Mouse (Mus musculus) G1E (cell line): Measurements from ENCODE around the gene Olfr963. TPM values are rescaled to one million over a fixed set of nuclear protein-coding genes. Genes with fewer than 3 reads are reported as not detected.

Experiments used
- ATAC-seq: 2 replicates; pipeline ENCODE4 v1.8.0; 2016; ENCODE audit warnings: mild to moderate bottlenecking; ENCODE audit not compliant: insufficient number of reproducible peaks, poor library complexity, low FRiP score, severe bottlenecking; ENCODE audit errors: extremely low read depth
- DNase-seq: peaks from one replicate; pipeline ENCODE4 v3.0.0; 2012; ENCODE audit warnings: low spot score
- H3K27me3 ChIP-seq: 2 replicates; pipeline ENCODE4 v1.6.1; 2012; ENCODE audit warnings: mild to moderate bottlenecking, low read length, inconsistent platforms; ENCODE audit not compliant: insufficient read depth
- H3K36me3 ChIP-seq: replicated peaks from 2 replicates; pipeline ENCODE3; 2012; ENCODE audit warnings: mild to moderate bottlenecking, inconsistent platforms
- H3K4me1 ChIP-seq: 2 replicates; pipeline ENCODE4 v1.6.1; 2012; ENCODE audit warnings: low read depth, low read length, inconsistent platforms, mixed read lengths; ENCODE audit not compliant: insufficient read depth
- H3K4me3 ChIP-seq: 2 replicates; pipeline ENCODE4 v1.5.1; 2012; ENCODE audit warnings: low read depth, mild to moderate bottlenecking, inconsistent platforms, low read length, moderate library complexity, mixed read lengths
- H3K9me3 ChIP-seq: replicated peaks from 2 replicates; pipeline ENCODE4 v1.6.1; 2012; ENCODE audit warnings: inconsistent platforms
- CTCF ChIP-seq: IDR thresholded peaks from 2 replicates; pipeline ENCODE4 v1.5.1; 2012; ENCODE audit warnings: low read depth, low read length, inconsistent platforms, mixed read lengths
- GATA1 ChIP-seq: IDR thresholded peaks from 2 replicates; pipeline ENCODE4 v1.6.1; 2012; ENCODE audit warnings: borderline replicate concordance, low read length, inconsistent platforms, mixed read lengths
- GATA2 ChIP-seq: IDR thresholded peaks from 2 replicates; pipeline ENCODE4 v1.6.1; 2012; ENCODE audit warnings: low read depth, low read length, inconsistent platforms, borderline replicate concordance
- POLR2AphosphoS5 ChIP-seq: IDR thresholded peaks from 2 replicates; pipeline ENCODE4 v1.6.1; 2012; ENCODE audit warnings: low read depth, low read length, inconsistent platforms; ENCODE audit not compliant: insufficient replicate concordance
- TAL1 ChIP-seq: conservative IDR thresholded peaks from 2 replicates; pipeline ENCODE4 v1.6.1; 2012; ENCODE audit warnings: low read depth, low read length, inconsistent platforms, mixed read lengths
- polyA plus RNA-seq: library from polyadenylated mRNA; stranded (reverse); fragments of >175 nt; gene quantifications from 2 replicates; pipeline ENCODE4 v1.2.3, GENCODE M21; 2012
- total RNA-seq, 2 experiments: library from RNA; stranded (forward) in 1 of 2; stranded (reverse) in 1 of 2; fragments of 200-1000 nt in 1 of 2; fragments of >200 nt in 1 of 2; fragmentation: Nextera tagmentation in 1 of 2; gene quantifications; 2 replicates each; pipeline ENCODE4 v1.2.3; 2014 to 2017

Olfr963 gene
- total RNA-seq (2014; fragmentation: Nextera tagmentation), result not detected in 2 replicates
- total RNA-seq (2017), result 0.06 TPM in 1 of 2 replicates, not detected in the other
- not detected in 2 replicates for polyA plus RNA-seq

DNA sequence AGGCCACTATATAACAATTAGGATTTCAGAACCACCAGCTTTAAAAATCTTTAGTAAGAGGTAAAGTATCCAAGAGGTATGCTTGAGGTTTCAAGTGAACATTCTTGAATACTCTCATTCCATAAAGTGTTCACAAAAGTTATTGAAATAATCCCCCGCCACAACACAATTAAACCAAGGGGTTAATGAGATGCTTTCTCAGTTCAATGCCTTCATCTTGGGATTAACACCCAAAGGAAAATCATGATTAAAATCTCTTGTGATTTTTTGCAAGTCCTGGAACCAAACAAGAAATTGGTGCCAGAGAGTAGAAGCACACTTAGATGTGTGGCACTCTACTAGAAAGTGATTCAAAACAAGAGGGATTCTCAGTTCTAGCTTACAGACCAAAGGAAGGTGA lies at the start of gene Olfr963:
Gene Olfr963, plus strand, starts transcription at position 301 of the 400 bp plus-strand sequence.
- Histone ChIP-seq H3K9me3 (no peaks in the 10 kb centered on the region), H3K4me1 (no peaks in the 10 kb centered on the region), H3K27me3 (no peaks in the 10 kb centered on the region), H3K36me3 (no peaks in the 10 kb centered on the region), H3K4me3 (no peak within 1 kb of the TSS)
- TF ChIP-seq GATA1 (no peak), POLR2AphosphoS5 (no peak), TAL1 (no peak), GATA2 (no peak)
- ATAC-seq (no peak), DNase-seq (no peak)

DNA sequence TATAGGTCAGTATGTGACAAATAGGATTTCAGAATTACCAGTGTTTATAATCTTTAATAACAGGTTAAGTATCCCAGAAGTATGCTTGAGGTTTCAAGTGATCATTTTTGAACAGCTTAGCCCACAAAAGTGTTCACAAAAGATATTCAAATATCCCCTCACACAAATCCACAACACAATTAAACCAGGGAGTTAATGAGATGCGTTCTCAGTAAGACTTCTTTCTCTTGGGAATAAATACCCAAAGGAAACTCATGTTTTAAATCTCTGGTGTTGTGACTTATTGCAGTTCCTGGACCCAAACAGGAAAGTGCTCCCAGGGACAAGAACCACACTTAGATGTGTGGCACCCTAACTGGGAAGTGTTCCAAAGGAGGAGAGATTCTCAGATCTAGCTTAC lies 45.9 kb upstream of the Olfr963 start, which contains the start of gene Olfr960:
Gene Olfr960, plus strand, starts transcription at position 301 of the 400 bp plus-strand sequence.
- no peak for DNase-seq
- Histone ChIP-seq H3K36me3 (no peaks in the 10 kb centered on the region), H3K4me1 (no peaks in the 10 kb centered on the region), H3K9me3 (no peaks in the 10 kb centered on the region), H3K27me3 (no peaks in the 10 kb centered on the region), H3K4me3 (no peak within 1 kb of the TSS)
- TF ChIP-seq POLR2AphosphoS5 (no peak), GATA2 (no peak), TAL1 (no peak), GATA1 (no peak), CTCF (no peak)
- no peak for ATAC-seq

DNA sequence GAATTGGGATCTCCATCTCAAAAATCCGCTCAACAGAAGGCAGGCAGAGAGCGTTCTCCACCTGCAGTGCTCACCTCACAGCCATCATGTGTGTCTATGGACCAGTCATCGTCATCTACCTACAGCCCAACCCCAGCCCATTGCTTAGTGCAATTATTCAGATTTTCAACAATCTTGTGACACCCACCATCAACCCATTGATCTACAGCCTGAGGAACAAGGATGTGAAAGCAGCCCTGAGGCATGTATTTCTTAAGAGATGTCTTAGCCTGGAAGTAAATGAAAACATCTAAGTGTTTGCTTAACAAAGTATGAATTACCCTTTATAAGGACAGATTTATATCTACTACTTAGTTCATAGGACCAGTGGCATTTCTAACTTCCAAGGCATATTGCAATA lies 43.2 kb upstream of the Olfr963 start:
- H3K36me3 ChIP-seq, result no peaks in the 10 kb centered on the region
- H3K4me3 ChIP-seq, result no peak overlapping the region
- no peaks in the 10 kb centered on the region for H3K4me1 ChIP-seq
- DNase-seq, result no peak
- no peak for TF ChIP-seq GATA2
- TF ChIP-seq GATA1, result no peak
- no peak for TF ChIP-seq TAL1
- TF ChIP-seq POLR2AphosphoS5, result no peak
- no peak for TF ChIP-seq CTCF
- no peaks in the 10 kb centered on the region for H3K9me3 ChIP-seq
- no peak for ATAC-seq
- no peaks in the 10 kb centered on the region for H3K27me3 ChIP-seq

GRCm38 (mm10) chr9:39624711-39625110 lies 42.3 kb upstream of the Olfr963 start:
- Histone ChIP-seq H3K27me3 (no peaks in the 10 kb centered on the region), H3K4me3 (no peak overlapping the region), H3K9me3 (no peaks in the 10 kb centered on the region), H3K4me1 (no peaks in the 10 kb centered on the region), H3K36me3 (no peaks in the 10 kb centered on the region)
- TF ChIP-seq CTCF (no peak), GATA2 (no peak), TAL1 (no peak), GATA1 (no peak), POLR2AphosphoS5 (no peak)
- DNase-seq, result no peak
- no peak for ATAC-seq

- no peak for DNase-seq
- H3K36me3 ChIP-seq, result no peaks in the 10 kb centered on the region
- no peak overlapping the region for H3K4me3 ChIP-seq
- H3K4me1 ChIP-seq, result no peaks in the 10 kb centered on the region
- H3K9me3 ChIP-seq, result no peaks in the 10 kb centered on the region
- no peak for ATAC-seq
- no peaks in the 10 kb centered on the region for H3K27me3 ChIP-seq
- no peak for TF ChIP-seq GATA2
- no peak for TF ChIP-seq TAL1
- TF ChIP-seq GATA1, result no peak
- TF ChIP-seq POLR2AphosphoS5, result no peak
Observed at GRCm38 (mm10) chr9:39629069-39629468, 37.9 kb upstream of the Olfr963 start.

DNA sequence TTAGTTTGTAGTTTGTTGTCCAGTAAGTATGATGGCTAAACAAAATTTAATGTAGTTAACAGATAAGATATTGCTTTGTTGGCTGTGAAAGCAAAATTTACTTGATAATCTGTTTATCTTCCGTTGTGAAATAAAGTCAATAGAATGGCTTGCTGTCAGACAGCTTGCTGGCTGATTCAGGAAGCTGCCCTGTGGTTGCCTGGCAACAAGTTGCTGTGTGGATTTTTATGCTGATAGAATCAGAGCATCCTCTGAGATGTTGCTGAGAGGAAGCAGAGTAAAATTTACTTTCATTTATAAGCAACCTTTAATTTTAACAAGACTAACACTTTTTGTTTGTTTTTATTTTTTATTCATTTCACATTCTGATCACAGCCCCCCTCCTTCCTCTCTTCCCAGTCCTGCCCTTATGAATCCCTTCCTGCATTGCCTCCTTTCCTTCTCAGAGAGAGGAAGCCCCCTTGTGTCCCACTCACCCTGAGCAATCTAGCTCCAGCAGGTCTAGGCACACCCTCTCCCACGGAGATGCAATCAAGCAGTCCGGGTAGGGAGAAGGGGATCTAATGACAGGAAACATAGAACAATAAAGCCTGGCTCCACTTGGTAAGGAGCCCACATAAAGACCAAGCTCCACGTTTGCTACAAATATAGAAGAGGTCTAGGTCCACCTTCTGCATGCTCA lies 33.0 kb upstream of the Olfr963 start:
- TF ChIP-seq POLR2AphosphoS5 (no peak), GATA1 (no peak), TAL1 (no peak), CTCF (no peak), GATA2 (no peak)
- ATAC-seq (no peak), DNase-seq (no peak)
- H3K27me3 ChIP-seq, result no peaks in the 10 kb centered on the region
- no peaks in the 10 kb centered on the region for H3K4me1 ChIP-seq
- no peak overlapping the region for H3K4me3 ChIP-seq
- H3K9me3 ChIP-seq, result no peaks in the 10 kb centered on the region
- no peaks in the 10 kb centered on the region for H3K36me3 ChIP-seq
